Mouse (Mus musculus) heart, embryonic 11.5 days (tissue): ENCODE results near the gene Irf7. TPM values are rescaled to one million over a fixed set of nuclear protein-coding genes. Genes with fewer than 3 reads are reported as not detected.

ENCODE experiments used
- ATAC-seq: fragments of 200-750 bp; cut with Nextera tagmentation; replicated peaks from 2 replicates; pipeline ENCODE4 v1.8.0; 2017; ENCODE audit warnings: moderate library complexity; ENCODE audit not compliant: insufficient number of reproducible peaks, low FRiP score, low TSS enrichment
- H3K27ac ChIP-seq: fragments of 300-500 bp; sonication (generic); 2 replicates; pipeline ENCODE4 v1.5.1; 2014; ENCODE audit warnings: mild to moderate bottlenecking, low read depth, low read length
- H3K27me3 ChIP-seq: fragments of 300-500 bp; sonication (generic); 2 replicates; pipeline ENCODE4 v1.6.1; 2014; ENCODE audit warnings: mild to moderate bottlenecking, low read length, mixed read lengths; ENCODE audit not compliant: control insufficient read depth, insufficient read depth
- H3K36me3 ChIP-seq: fragments of 300-500 bp; sonication (generic); 2 replicates; pipeline ENCODE4 v1.6.1; 2014; ENCODE audit warnings: mild to moderate bottlenecking, low read length, moderate library complexity, mixed read lengths; ENCODE audit not compliant: control insufficient read depth, insufficient read depth
- H3K4me1 ChIP-seq: fragments of 300-500 bp; sonication (generic); 2 replicates; pipeline ENCODE4 v1.6.1; 2014; ENCODE audit warnings: low read length; ENCODE audit not compliant: control insufficient read depth, insufficient read depth
- H3K4me2 ChIP-seq: fragments of 300-500 bp; sonication (generic); 2 replicates; pipeline ENCODE4 v1.6.1; 2014; ENCODE audit warnings: mild to moderate bottlenecking, moderate library complexity
- H3K4me3 ChIP-seq: fragments of 300-500 bp; sonication (generic); 2 replicates; pipeline ENCODE4 v1.5.1; 2014; ENCODE audit warnings: low read depth, low read length
- H3K9ac ChIP-seq: fragments of 300-500 bp; sonication (generic); 2 replicates; pipeline ENCODE4 v1.6.1; 2014; ENCODE audit warnings: mild to moderate bottlenecking, low read depth, low read length, moderate library complexity
- H3K9me3 ChIP-seq: fragments of 300-500 bp; sonication (generic); replicated peaks from 2 replicates; pipeline ENCODE4 v1.6.1; 2016; ENCODE audit warnings: low read length; ENCODE audit not compliant: control insufficient read depth
- WGBS: fragments of 180-500 bp; shearing (Covaris S2); extraction: QIAGEN DNeasy Blood & Tissue Kit; methylation state at CpG from one replicate; pipeline ENCODE4 v1.1.7; 2014; ENCODE audit not compliant: insufficient replicate concordance; 5-methylcytosine and 5-hydroxymethylcytosine counted together
- polyA plus RNA-seq: library from polyadenylated mRNA; unstranded; fragments of >200 nt; fragmentation: Nextera tagmentation; extraction: Ambion mirVana; gene quantifications from 2 replicates; pipeline ENCODE4 v1.2.1, GENCODE M21; 2014

The Irf7 gene
- polyA plus RNA-seq, 1 experiment from 2014 or later = 1.2 TPM

GRCm38 (mm10) chr7:141297926-141298650 lies 31.8 kb upstream of the Irf7 start:
- Histone ChIP-seq H3K27me3 (peaks cover 29% of the 10 kb centered on the region), H3K27ac (no peak overlapping the region), H3K4me1 (peaks cover 16% of the 10 kb centered on the region), H3K9ac (no peak overlapping the region), H3K9me3 (no peaks in the 10 kb centered on the region), H3K4me2 (no peak overlapping the region), H3K36me3 (peaks cover 16% of the 10 kb centered on the region; the same call in 1 of the 2 replicates), H3K4me3 (no peak overlapping the region)
- WGBS = 82% methylated on average over 3 of the region's 3 CpGs
- ATAC-seq = no peak

- Histone ChIP-seq H3K4me1 (peaks cover 22% of the 10 kb centered on the region), H3K27me3 (peaks cover 58% of the 10 kb centered on the region), H3K4me3 (peak overlapping the region; percentile 32), H3K36me3 (peaks cover 7% of the 10 kb centered on the region; the same call in 1 of the 2 replicates), H3K9me3 (no peaks in the 10 kb centered on the region), H3K27ac (no peak overlapping the region), H3K4me2 (peak overlapping the region; percentile 73), H3K9ac (no peak overlapping the region)
- no peak for ATAC-seq
- WGBS = 8% methylated on average over 21 of the region's 22 CpGs
These were observed 28.2 kb upstream of the Irf7 start for GRCm38 (mm10) chr7:141294479-141294878.

GRCm38 (mm10) chr7:141293852-141294471 lies 27.7 kb upstream of the Irf7 start:
- Histone ChIP-seq H3K27ac (no peak overlapping the region), H3K4me3 (peak overlapping the region; percentile 32), H3K9ac (peak overlapping the region; percentile 43; the same call in 1 of the 2 replicates), H3K36me3 (peaks cover 4% of the 10 kb centered on the region; the same call in 1 of the 2 replicates), H3K27me3 (peaks cover 58% of the 10 kb centered on the region), H3K9me3 (no peaks in the 10 kb centered on the region), H3K4me2 (peak overlapping the region; percentile 73), H3K4me1 (peaks cover 22% of the 10 kb centered on the region)
- WGBS = 1% methylated on average over 51 of the region's 53 CpGs
- ATAC-seq = no peak

GRCm38 (mm10) chr7:141292583-141293388 lies 26.5 kb upstream of the Irf7 start:
- peak overlapping the region; percentile 92 for H3K4me2 ChIP-seq
- peak overlapping the region; percentile 54; the same call in 1 of the 2 replicates for H3K9ac ChIP-seq
- H3K9me3 ChIP-seq = no peaks in the 10 kb centered on the region
- peaks cover 22% of the 10 kb centered on the region for H3K4me1 ChIP-seq
- 35% methylated on average over 15 of the region's 15 CpGs for WGBS
- H3K27me3 ChIP-seq = peaks cover 58% of the 10 kb centered on the region
- no peak overlapping the region for H3K27ac ChIP-seq
- H3K36me3 ChIP-seq = peaks cover 4% of the 10 kb centered on the region; the same call in 1 of the 2 replicates
- peak overlapping the region; percentile 50; the same call in 1 of the 2 replicates for H3K4me3 ChIP-seq
- ATAC-seq = no peak

GRCm38 (mm10) chr7:141291921-141292582 lies 25.8 kb upstream of the Irf7 start, which contains the start of gene Drd4:
Gene Drd4, plus strand, starts transcription at chr7:141292006.
- WGBS = 2% methylated on average over 32 of the region's 46 CpGs
- Histone ChIP-seq H3K4me2 (peak within 1 kb of the TSS; percentile 92), H3K36me3 (peaks cover 1% of the 10 kb centered on the region; the same call in 1 of the 2 replicates), H3K27ac (no peak within 1 kb of the TSS), H3K9ac (peak within 1 kb of the TSS; percentile 54), H3K4me3 (peak within 1 kb of the TSS; percentile 50), H3K9me3 (no peaks in the 10 kb centered on the region), H3K4me1 (peaks cover 22% of the 10 kb centered on the region), H3K27me3 (peaks cover 58% of the 10 kb centered on the region)
- ATAC-seq = 0 out of 2 replicates have a peak, but pooled peaks have one; percentile 57

GRCm38 (mm10) chr7:141288042-141288441 lies 21.8 kb upstream of the Irf7 start:
- H3K9me3 ChIP-seq = no peaks in the 10 kb centered on the region
- H3K4me1 ChIP-seq = peaks cover 6% of the 10 kb centered on the region; the same call in 1 of the 2 replicates
- H3K36me3 ChIP-seq = no peaks in the 10 kb centered on the region
- peaks cover 28% of the 10 kb centered on the region for H3K27me3 ChIP-seq
- no peak overlapping the region for H3K27ac ChIP-seq
- 72% methylated on average over 3 of the region's 3 CpGs for WGBS
- H3K4me2 ChIP-seq = no peak overlapping the region
- H3K9ac ChIP-seq = no peak overlapping the region
- ATAC-seq = no peak
- H3K4me3 ChIP-seq = no peak overlapping the region

- H3K9me3 ChIP-seq = no peaks in the 10 kb centered on the region
- H3K9ac ChIP-seq = no peak overlapping the region
- 70% methylated on average over 4 of the region's 4 CpGs for WGBS
- no peak overlapping the region for H3K4me3 ChIP-seq
- H3K27me3 ChIP-seq = peaks cover 14% of the 10 kb centered on the region
- ATAC-seq = no peak
- H3K4me1 ChIP-seq = peaks cover 3% of the 10 kb centered on the region; the same call in 1 of the 2 replicates
- H3K27ac ChIP-seq = no peak overlapping the region
- H3K4me2 ChIP-seq = no peak overlapping the region
- H3K36me3 ChIP-seq = no peaks in the 10 kb centered on the region
These were observed 16.5 kb upstream of the Irf7 start for GRCm38 (mm10) chr7:141282756-141283155.

GRCm38 (mm10) chr7:141281442-141281841 lies 15.2 kb upstream of the Irf7 start:
- Histone ChIP-seq H3K4me2 (no peak overlapping the region), H3K27ac (no peak overlapping the region), H3K4me1 (peaks cover 3% of the 10 kb centered on the region; the same call in 1 of the 2 replicates), H3K9me3 (no peaks in the 10 kb centered on the region), H3K9ac (no peak overlapping the region), H3K27me3 (peaks cover 18% of the 10 kb centered on the region), H3K4me3 (no peak overlapping the region), H3K36me3 (no peaks in the 10 kb centered on the region)
- 82% methylated on average over 6 of the region's 6 CpGs for WGBS
- no peak for ATAC-seq
